Mouse (Mus musculus): Measurements from ENCODE around the gene Nars2. TPM values are rescaled to one million over a fixed set of nuclear protein-coding genes. Genes with fewer than 3 reads are reported as not detected.

Nars2 gene
- total RNA-seq, 2 experiments from 2014 or later, result 17.7 to 19.0 TPM

Other genes with a start within 250 kb of the Nars2 start
- gene Gab2, start 130.1 kb downstream of the Nars2 start, total RNA-seq (2021), result 10 to 100 TPM; 16.9 to 20.9 TPM